Mouse (Mus musculus) right cerebral cortex, adult 2 months (tissue): Measurements from ENCODE around the gene Bag6.

Source experiments
- DNase-seq, 2 experiments: peaks; one replicate each; pipeline ENCODE4 v3.0.0; 2021 to 2022; ENCODE audit warnings: low spot score in 2 of 2

Bag6 gene

DNA sequence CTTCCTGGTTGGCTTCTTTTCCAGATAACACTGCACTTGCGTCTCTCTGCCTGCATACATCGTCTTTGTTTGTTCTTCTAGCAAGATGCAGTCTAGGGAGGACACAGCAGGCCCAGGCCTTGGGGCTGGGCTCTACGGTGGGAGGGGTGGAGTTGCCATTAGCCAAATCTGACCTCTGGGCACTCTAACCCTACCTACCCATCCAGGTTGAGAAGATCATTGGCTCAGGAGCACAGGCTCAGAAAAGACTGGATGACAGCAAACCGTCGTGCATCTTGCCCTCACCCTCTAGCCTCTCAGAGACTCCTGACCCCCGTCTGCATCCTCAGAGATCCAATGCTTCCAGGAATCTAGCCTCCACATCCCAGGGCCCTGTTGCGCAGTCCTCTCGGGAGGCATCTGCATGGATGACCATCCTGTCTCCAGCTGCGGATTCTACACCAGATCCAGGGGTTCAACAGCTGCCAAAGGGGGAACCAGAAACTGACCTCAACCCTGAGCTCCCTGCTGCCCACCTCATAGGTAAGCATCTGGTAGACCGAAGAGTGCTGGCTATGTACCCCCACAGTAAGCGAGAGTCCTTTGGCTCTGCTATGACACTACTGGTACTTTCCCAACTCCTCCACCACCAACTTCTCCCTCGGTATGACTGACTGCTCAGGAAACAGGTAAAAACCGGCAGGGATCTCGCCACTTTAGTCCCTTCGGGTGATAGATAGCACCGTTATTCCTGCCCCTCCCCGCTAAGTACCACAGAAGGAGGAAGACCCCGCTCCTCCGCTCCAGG lies 60.1 kb downstream of the Bag6 start:
- DNase-seq = no peak

DNA sequence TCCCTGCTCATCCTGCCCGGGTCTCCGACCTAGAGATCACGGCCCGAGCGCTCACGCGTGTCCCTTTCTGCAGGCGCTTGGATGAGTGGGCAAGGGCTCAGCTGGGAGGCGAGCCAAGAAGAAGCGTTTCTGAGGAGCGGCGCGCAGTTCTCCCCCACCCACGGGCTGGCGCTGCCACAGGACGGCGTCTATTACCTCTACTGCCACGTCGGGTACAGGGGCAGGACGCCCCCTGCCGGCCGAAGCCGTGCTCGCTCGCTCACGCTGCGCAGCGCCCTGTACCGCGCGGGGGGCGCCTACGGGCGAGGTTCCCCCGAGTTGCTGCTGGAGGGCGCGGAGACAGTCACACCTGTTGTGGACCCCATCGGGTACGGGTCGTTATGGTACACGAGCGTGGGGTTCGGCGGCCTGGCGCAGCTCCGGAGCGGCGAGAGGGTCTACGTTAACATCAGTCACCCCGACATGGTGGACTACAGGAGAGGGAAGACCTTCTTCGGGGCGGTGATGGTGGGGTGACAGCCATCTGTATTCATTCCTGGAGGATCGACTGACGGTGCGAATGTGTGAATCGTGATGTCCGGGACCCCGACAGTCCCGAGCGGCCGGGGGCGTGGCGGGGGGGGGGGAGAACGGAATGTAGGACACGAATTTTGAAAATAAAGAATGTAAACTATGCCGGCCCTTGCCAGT lies 60.8 kb downstream of the Bag6 start:
- DNase-seq = peak; percentile 82 to 83

DNA sequence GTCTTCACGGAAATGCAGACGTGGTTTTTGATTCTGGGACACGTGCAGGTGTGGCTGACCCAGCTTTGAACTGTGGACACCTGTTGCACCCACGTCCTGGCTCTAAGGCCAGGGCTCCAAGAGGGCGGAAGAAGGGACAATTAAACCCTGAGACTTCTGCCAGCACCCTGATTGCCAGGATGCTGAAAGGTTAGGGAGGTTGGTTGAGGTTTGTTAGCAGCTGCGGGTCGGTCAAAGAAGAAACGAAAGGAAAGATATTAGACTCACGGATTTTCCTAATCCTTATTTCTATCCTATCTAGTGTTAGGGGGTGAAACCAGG lies 61.3 kb downstream of the Bag6 start:
- no peak for DNase-seq
